Mouse (Mus musculus): ENCODE measurements around the gene Preb. TPM values are rescaled to one million over a fixed set of nuclear protein-coding genes. Genes with fewer than 3 reads are reported as not detected.

Preb gene
- polyA plus RNA-seq, 1 experiment from 2014 or later, result 71.3 TPM

DNA sequence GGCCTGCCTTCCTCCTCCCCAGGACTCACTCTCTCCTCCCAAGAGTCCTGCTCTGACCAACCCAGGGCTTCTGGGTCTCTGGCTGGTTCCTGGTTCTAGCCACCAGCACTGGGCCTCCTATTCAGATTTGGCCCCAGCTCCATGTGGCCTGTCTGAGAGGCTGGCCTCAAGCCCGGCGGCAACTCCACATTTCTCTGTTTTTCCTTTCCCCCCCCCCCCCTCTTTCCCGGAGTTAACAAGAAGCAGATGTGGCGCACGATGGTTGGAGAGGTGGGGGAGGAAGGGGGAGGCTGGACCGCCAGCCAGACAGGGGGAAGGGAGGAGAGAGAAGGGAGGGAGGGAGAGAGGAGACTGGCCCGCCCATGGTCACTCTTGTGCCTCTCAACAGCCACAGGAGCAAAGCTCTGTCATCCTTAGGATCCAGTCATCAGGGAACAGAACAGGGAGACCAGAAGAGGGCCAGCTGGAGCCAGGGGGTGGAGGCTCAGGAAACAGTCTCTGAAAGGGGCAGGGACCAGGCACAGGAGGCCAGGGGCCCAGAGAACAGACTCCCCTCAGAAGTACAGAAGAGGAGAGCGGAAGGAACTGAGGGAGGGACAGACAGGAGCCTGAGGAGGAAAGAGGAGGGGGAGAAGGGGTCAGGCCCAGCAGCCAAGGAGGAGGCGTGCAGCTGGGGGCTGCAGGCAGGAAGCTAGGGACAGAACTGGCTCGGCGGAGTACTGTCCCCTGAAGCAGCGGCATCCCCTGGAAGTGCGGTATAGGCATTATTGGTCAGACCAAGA lies 46.9 kb downstream of the Preb start, which contains the start of gene Emilin1:
TSS of gene Emilin1 (plus strand) at position 343 of the 782 bp plus-strand sequence.
- H3K4me2 ChIP-seq (replicated peaks), result peak within 1 kb of the TSS; percentile 43
- H3K27me3 ChIP-seq (ENCODE audit: control insufficient read depth, insufficient read depth, low read length), result no peaks in the 10 kb centered on the region
- ATAC-seq (ENCODE audit: low FRiP score) (no peak), DNase-seq (ENCODE audit: low spot score) (no peak)
- H3K9ac ChIP-seq, result peak within 1 kb of the TSS; percentile 47; the same call in 1 of the 2 replicates
- peaks cover 28% of the 10 kb centered on the region for H3K4me1 ChIP-seq (replicated peaks; ENCODE audit: control insufficient read depth, insufficient read depth, low read length)
- H3K9me3 ChIP-seq (ENCODE audit: control insufficient read depth, low read length), result no peaks in the 10 kb centered on the region
- 28% methylated on average over 13 of the region's 13 CpGs for WGBS
- peak within 1 kb of the TSS; percentile 65 for H3K27ac ChIP-seq
- H3K4me3 ChIP-seq (replicated peaks; ENCODE audit: low read length), result peak within 1 kb of the TSS; percentile 12; the same call in 1 of the 2 replicates
- no peaks in the 10 kb centered on the region for H3K36me3 ChIP-seq (replicated peaks; ENCODE audit: control insufficient read depth, insufficient read depth)

DNA sequence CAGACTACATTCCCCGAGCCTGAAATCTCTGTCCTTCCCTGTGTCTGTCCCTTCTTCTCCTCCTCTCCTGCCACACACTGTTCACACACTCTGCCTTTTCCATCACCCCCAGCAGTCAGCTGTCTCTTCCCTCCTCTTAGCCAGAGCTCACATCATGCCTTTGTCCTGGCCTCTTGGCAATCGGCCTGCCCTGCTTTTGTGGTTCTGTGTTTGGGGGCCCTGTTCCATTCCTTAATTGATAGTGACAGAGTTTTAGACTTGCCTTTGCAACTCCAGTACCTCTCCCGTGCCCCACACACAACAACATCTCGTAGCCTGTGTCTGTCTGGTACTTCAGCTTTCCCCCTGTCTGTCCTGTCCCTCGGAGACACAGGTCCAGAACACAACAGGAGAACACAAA lies 48.0 kb downstream of the Preb start:
- 54% methylated on average over 5 of the region's 5 CpGs for WGBS
- peak overlapping the region; percentile 65 for H3K27ac ChIP-seq
- peaks cover 32% of the 10 kb centered on the region for H3K4me1 ChIP-seq (replicated peaks; ENCODE audit: control insufficient read depth, insufficient read depth, low read length)
- no peak overlapping the region for H3K9ac ChIP-seq
- no peak overlapping the region for H3K4me2 ChIP-seq (replicated peaks)
- no peak overlapping the region for H3K4me3 ChIP-seq (replicated peaks; ENCODE audit: low read length)
- no peak for DNase-seq (ENCODE audit: low spot score)
- no peaks in the 10 kb centered on the region for H3K9me3 ChIP-seq (ENCODE audit: control insufficient read depth, low read length)
- H3K27me3 ChIP-seq (ENCODE audit: control insufficient read depth, insufficient read depth, low read length), result no peaks in the 10 kb centered on the region
- no peaks in the 10 kb centered on the region for H3K36me3 ChIP-seq (replicated peaks; ENCODE audit: control insufficient read depth, insufficient read depth)
- no peak for ATAC-seq (ENCODE audit: low FRiP score)

DNA sequence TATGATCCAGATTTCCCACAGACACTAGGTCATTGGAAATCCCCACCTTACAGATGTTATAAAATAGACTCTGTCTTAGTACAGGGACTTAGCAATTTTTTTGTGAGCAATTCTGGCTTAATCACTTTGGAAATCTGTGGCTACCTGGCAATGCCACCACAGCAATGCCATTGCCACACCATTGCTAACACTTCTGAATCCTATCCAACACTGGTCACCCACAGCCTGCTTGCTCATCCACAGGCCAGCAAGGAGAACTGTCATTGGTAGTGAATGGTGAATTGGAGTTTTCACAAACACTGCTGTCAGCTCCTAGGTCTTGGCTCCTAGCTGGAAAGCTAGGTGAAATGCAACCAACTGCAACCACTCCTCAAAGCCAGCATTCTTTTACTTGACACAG lies 49.7 kb downstream of the Preb start:
- H3K27me3 ChIP-seq (ENCODE audit: control insufficient read depth, insufficient read depth, low read length), result no peaks in the 10 kb centered on the region
- no peaks in the 10 kb centered on the region for H3K9me3 ChIP-seq (ENCODE audit: control insufficient read depth, low read length)
- peaks cover 39% of the 10 kb centered on the region for H3K4me1 ChIP-seq (replicated peaks; ENCODE audit: control insufficient read depth, insufficient read depth, low read length)
- no peak overlapping the region for H3K27ac ChIP-seq
- H3K36me3 ChIP-seq (replicated peaks; ENCODE audit: control insufficient read depth, insufficient read depth), result peaks cover 8% of the 10 kb centered on the region
- H3K4me3 ChIP-seq (replicated peaks; ENCODE audit: low read length), result no peak overlapping the region
- ATAC-seq (ENCODE audit: low FRiP score) (no peak), DNase-seq (ENCODE audit: low spot score) (no peak)
- H3K4me2 ChIP-seq (replicated peaks), result no peak overlapping the region
- H3K9ac ChIP-seq, result no peak overlapping the region

DNA sequence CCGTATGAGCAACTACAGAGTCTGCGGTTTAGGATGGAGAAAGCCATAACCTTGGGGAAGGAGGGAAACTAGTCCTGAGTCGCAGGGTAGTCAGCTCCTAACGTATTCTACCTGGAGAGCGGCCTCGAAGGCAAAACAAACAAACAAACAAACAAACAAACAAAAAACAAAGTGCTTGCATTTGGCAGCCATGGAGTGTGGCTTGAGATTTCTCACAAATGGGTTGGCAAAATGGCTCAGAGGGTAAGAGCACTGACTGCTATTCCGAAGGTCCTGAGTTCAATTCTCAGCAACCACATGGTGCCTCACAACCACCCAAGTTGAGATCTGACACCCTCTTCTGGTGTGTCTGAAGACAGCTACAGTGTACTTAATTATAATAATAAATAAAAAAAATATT lies 50.3 kb downstream of the Preb start:
- peaks cover 37% of the 10 kb centered on the region for H3K4me1 ChIP-seq (replicated peaks; ENCODE audit: control insufficient read depth, insufficient read depth, low read length)
- no peak overlapping the region for H3K4me3 ChIP-seq (replicated peaks; ENCODE audit: low read length)
- H3K9ac ChIP-seq, result no peak overlapping the region
- no peaks in the 10 kb centered on the region for H3K27me3 ChIP-seq (ENCODE audit: control insufficient read depth, insufficient read depth, low read length)
- no peak for ATAC-seq (ENCODE audit: low FRiP score)
- 84% methylated on average over 7 of the region's 7 CpGs for WGBS
- no peak overlapping the region for H3K4me2 ChIP-seq (replicated peaks)
- no peak for DNase-seq (ENCODE audit: low spot score)
- no peak overlapping the region for H3K27ac ChIP-seq
- H3K9me3 ChIP-seq (ENCODE audit: control insufficient read depth, low read length), result no peaks in the 10 kb centered on the region
- peaks cover 14% of the 10 kb centered on the region for H3K36me3 ChIP-seq (replicated peaks; ENCODE audit: control insufficient read depth, insufficient read depth)

DNA sequence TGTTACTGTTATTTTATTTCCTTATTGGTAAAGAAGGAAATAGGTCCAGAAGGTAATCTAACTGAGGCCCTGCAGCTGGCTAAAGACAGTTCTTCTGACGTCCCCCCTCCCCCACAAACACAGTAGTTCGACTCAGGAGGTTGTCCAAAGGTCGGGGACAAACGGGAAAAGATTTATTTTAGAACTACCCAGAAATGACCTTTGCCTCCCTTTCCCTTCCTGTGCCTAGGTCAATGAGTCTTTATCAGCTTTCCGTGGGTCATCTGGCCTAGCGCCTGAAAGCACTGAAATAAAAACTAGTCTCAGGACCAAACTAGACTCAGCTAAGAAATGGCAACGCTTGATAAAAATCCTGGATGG lies 50.9 kb downstream of the Preb start:
- no peak overlapping the region for H3K9ac ChIP-seq
- no peaks in the 10 kb centered on the region for H3K27me3 ChIP-seq (ENCODE audit: control insufficient read depth, insufficient read depth, low read length)
- H3K4me1 ChIP-seq (replicated peaks; ENCODE audit: control insufficient read depth, insufficient read depth, low read length), result peaks cover 37% of the 10 kb centered on the region
- no peak overlapping the region for H3K4me3 ChIP-seq (replicated peaks; ENCODE audit: low read length)
- H3K36me3 ChIP-seq (replicated peaks; ENCODE audit: control insufficient read depth, insufficient read depth), result peaks cover 20% of the 10 kb centered on the region
- H3K4me2 ChIP-seq (replicated peaks), result no peak overlapping the region
- H3K9me3 ChIP-seq (ENCODE audit: control insufficient read depth, low read length), result no peaks in the 10 kb centered on the region
- DNase-seq (ENCODE audit: low spot score) (no peak), ATAC-seq (ENCODE audit: low FRiP score) (no peak)
- no peak overlapping the region for H3K27ac ChIP-seq
- WGBS, result 60% methylated on average over 7 of the region's 7 CpGs

DNA sequence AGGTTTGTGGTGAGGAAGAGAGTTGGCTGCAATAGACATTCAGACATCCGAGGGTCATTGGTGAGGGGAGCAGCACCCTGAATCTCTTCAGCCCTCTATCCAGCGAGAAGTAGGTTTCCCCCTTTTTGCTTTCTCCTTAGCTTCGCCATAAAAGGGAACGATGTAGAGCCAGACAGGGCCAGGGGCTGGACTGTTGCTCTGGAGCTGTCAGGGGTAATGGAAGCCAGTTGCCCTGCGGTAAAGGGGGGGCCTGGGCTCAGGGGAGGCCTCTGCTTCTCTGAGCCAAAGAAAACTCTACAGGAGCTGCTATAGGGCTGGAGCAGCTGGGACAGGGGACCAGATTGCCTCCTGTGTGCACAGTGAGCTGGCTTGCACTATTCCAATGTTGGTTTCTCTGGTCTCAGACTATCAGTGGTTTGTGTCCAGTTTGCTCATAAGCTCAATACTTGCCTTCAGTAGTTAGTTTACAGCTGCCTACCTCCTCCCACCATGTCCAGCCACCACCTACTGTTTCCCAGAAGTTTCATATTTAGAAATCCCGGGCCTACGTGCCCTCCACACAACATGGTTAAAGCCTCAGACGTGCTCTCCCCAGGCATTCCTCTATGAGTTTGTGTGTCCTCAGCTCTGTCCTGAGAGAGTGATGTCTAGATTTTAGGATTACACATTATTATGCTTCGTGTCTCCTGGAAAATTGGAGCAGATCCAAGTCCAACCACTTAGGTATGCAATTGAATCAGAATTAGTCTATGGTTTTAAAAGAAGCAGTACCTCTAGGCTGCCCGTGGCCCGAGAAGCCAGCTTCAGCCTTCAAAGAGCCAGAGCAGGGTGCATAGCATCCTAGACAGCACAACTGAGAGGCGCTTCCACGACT lies 51.5 kb downstream of the Preb start:
- Histone ChIP-seq H3K9ac (no peak overlapping the region), H3K4me1 (replicated peaks; ENCODE audit: control insufficient read depth, insufficient read depth, low read length) (peaks cover 33% of the 10 kb centered on the region), H3K4me3 (replicated peaks; ENCODE audit: low read length) (peak overlapping the region; percentile 72; the same call in 1 of the 2 replicates), H3K4me2 (replicated peaks) (peak overlapping the region; percentile 97), H3K27me3 (ENCODE audit: control insufficient read depth, insufficient read depth, low read length) (no peaks in the 10 kb centered on the region), H3K9me3 (ENCODE audit: control insufficient read depth, low read length) (no peaks in the 10 kb centered on the region), H3K27ac (peak overlapping the region; percentile 77), H3K36me3 (replicated peaks; ENCODE audit: control insufficient read depth, insufficient read depth) (peaks cover 26% of the 10 kb centered on the region)
- ATAC-seq (ENCODE audit: low FRiP score) (no peak), DNase-seq (ENCODE audit: low spot score) (no peak)
- 57% methylated on average over 13 of the region's 13 CpGs for WGBS

DNA sequence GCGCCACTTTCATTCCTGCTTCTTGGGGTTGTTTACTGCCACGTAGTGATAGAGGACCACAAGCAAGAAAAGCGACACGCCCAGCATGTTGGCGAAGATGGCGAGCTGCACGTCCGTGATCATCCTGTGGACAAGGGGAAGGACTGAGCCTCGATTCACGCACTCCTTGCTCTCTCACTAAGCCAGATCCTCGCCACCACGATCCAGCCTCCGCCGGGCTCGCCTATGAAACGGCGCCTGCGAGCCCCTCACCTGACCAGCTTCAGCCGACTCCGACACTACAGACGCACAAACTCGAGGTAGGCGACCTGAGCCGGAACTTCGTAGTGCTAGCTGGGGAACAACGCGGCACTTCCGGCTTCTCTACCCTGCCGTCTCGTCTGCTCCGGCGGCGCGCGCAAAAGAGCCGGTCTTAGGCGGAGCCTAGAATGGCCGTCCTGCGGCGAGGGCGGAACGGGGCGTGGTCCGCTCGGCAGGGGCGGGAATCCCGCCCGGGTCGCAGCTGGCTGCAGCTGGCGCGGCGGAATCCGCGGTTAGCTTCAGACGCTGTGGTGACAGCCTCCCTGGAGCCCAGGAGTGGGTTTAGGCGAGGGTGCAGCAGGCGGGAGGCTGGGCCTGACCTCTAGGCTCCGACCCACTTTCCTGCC lies 52.6 kb downstream of the Preb start, which contains the start of gene Ost4:
TSS of gene Ost4 (minus strand) at position 376 of the 647 bp plus-strand sequence.
- peaks cover 37% of the 10 kb centered on the region for H3K36me3 ChIP-seq (replicated peaks; ENCODE audit: control insufficient read depth, insufficient read depth)
- ATAC-seq (ENCODE audit: low FRiP score) (peak; percentile 95), DNase-seq (ENCODE audit: low spot score) (peak; percentile 95)
- peak within 1 kb of the TSS; percentile 97 for H3K4me2 ChIP-seq (replicated peaks)
- peak within 1 kb of the TSS; percentile 75 for H3K9ac ChIP-seq
- peak within 1 kb of the TSS; percentile 72 for H3K4me3 ChIP-seq (replicated peaks; ENCODE audit: low read length)
- WGBS, result under 1% methylated on average over 58 of the region's 58 CpGs
- H3K9me3 ChIP-seq (ENCODE audit: control insufficient read depth, low read length), result no peaks in the 10 kb centered on the region
- peak within 1 kb of the TSS; percentile 77 for H3K27ac ChIP-seq
- peaks cover 24% of the 10 kb centered on the region for H3K4me1 ChIP-seq (replicated peaks; ENCODE audit: control insufficient read depth, insufficient read depth, low read length)
- H3K27me3 ChIP-seq (ENCODE audit: control insufficient read depth, insufficient read depth, low read length), result no peaks in the 10 kb centered on the region

DNA sequence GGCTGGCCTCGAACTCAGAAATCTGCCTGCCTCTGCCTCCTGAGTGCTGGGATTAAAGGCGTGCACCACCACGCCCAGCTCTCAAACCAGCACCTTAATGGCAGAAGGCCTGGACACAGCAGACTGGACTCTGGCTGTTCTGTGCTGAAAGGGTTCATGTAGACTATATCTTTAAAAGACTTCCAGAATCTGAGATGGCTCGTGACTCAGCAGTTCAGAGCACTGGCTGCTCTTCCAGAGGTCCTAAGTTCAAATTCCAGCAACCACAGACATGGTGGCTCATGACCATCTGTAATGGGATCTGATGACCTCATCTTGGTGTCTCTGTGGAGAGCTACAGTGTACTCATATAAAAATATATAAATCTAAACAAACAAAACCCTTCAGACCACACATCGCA lies 58.3 kb downstream of the Preb start:
- H3K27me3 ChIP-seq (ENCODE audit: control insufficient read depth, insufficient read depth, low read length), result no peaks in the 10 kb centered on the region
- H3K4me1 ChIP-seq (replicated peaks; ENCODE audit: control insufficient read depth, insufficient read depth, low read length), result peaks cover 15% of the 10 kb centered on the region
- H3K27ac ChIP-seq, result no peak overlapping the region
- H3K9me3 ChIP-seq (ENCODE audit: control insufficient read depth, low read length), result no peaks in the 10 kb centered on the region
- ATAC-seq (ENCODE audit: low FRiP score) (no peak), DNase-seq (ENCODE audit: low spot score) (no peak)
- no peak overlapping the region for H3K4me2 ChIP-seq (replicated peaks)
- H3K36me3 ChIP-seq (replicated peaks; ENCODE audit: control insufficient read depth, insufficient read depth), result peaks cover 74% of the 10 kb centered on the region
- 94% methylated on average over 5 of the region's 5 CpGs for WGBS
- no peak overlapping the region for H3K9ac ChIP-seq
- no peak overlapping the region for H3K4me3 ChIP-seq (replicated peaks; ENCODE audit: low read length)
